Comparison of ENCODE assay signal across 10 mouse cellular contexts in the genomic region with DNA sequence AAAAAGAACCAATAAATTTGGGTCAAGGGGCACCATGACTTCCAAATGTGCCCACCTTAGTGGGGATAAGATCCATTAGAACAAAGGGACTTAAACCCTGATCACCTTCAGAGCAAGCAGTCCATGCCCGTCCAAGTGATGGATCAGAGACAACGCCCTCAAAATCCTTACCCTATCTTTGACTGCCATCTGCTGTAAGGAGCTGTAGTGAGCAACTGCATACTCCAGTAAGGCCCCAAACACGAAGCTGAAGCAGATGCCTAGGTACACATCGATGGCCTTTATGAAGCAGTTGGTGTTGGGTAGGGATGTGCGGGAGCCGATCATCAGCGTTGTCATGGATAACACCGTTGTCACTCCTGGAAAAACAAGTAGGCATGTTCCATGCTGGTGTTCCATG. TPM values are rescaled to one million over a fixed set of nuclear protein-coding genes. Genes with fewer than 3 reads are reported as not detected.
DNase-seq lines count a peak whose midpoint lies in the region; ATAC-seq and TF ChIP-seq lines count a peak whose summit lies in the region.
"Had no signal": no experiment of that assay in that cellular context is flagged by ENCODE, and none has a peak within 500 bp of the region (broad histone marks: within the 10 kb centered on the region; RNA-seq: fewer than 3 reads in every experiment).

No protein-coding gene starts in this region.

- TF ChIP-seq EP300 in heart, postnatal 0 days (IDR thresholded peaks at IDR 0.05; ENCODE audit: low read depth) = no peak
- TF ChIP-seq EP300 in lung, postnatal 0 days (IDR thresholded peaks at IDR 0.05) = no peak

- no peaks in the 10 kb centered on the region for H3K9me3 ChIP-seq in heart, postnatal 0 days (replicated peaks; ENCODE audit: control insufficient read depth, low read length)
- H3K9me3 ChIP-seq in heart, embryonic 10.5 days = no peaks in the 10 kb centered on the region
- no peaks in the 10 kb centered on the region for H3K9me3 ChIP-seq in lung, postnatal 0 days (ENCODE audit: low read length)

- DNase-seq in heart, postnatal 0 days (ENCODE audit: low spot score) = no peak
- no peak for DNase-seq in heart, embryonic 10.5 days (ENCODE audit: low spot score)
- peak; percentile 20 for DNase-seq in lung, postnatal 0 days (ENCODE audit: low spot score)
- no peak for DNase-seq in lung, postnatal 25 days (ENCODE audit: low spot score)
- peak; percentile 69 for DNase-seq in brain, adult 2 months (ENCODE audit: low read depth, low spot score)
- DNase-seq in layer of hippocampus, adult 9-11 months = peak; percentile 7
- DNase-seq in thymus, postnatal 0 days (ENCODE audit: low spot score) = no peak
- DNase-seq in heart, adult 8-10 months (ENCODE audit: low spot score) = no peak

- H3K4me1 ChIP-seq in heart, postnatal 0 days (ENCODE audit: control insufficient read depth, insufficient read depth) = no peaks in the 10 kb centered on the region
- peaks cover 4% of the 10 kb centered on the region; the same call in 1 of the 2 replicates for H3K4me1 ChIP-seq in heart, embryonic 10.5 days
- H3K4me1 ChIP-seq in lung, postnatal 0 days (ENCODE audit: insufficient read depth, low read depth, low read length) = no peaks in the 10 kb centered on the region

- no peak overlapping the region for H3K9ac ChIP-seq in heart, postnatal 0 days (replicated peaks; ENCODE audit: low read depth, low read length)
- no peak overlapping the region for H3K9ac ChIP-seq in lung, postnatal 0 days (replicated peaks; ENCODE audit: low read depth)

- TF ChIP-seq CTCF in heart, postnatal 0 days (IDR thresholded peaks at IDR 0.05; ENCODE audit: low read depth) = peak; percentile 38
- peak; percentile 69 for TF ChIP-seq CTCF in lung, postnatal 0 days (IDR thresholded peaks at IDR 0.05)

- no peaks in the 10 kb centered on the region for H3K27me3 ChIP-seq in heart, postnatal 0 days (ENCODE audit: control insufficient read depth, insufficient read depth, low read length)
- no peaks in the 10 kb centered on the region for H3K27me3 ChIP-seq in heart, embryonic 10.5 days (ENCODE audit: insufficient read depth, poor library complexity, severe bottlenecking)
- no peaks in the 10 kb centered on the region for H3K27me3 ChIP-seq in lung, postnatal 0 days (replicated peaks; ENCODE audit: insufficient read depth, low read length)

- no peaks in the 10 kb centered on the region for H3K36me3 ChIP-seq in heart, postnatal 0 days (replicated peaks; ENCODE audit: control insufficient read depth, insufficient read depth, low read length)
- H3K36me3 ChIP-seq in heart, embryonic 10.5 days = no peaks in the 10 kb centered on the region
- H3K36me3 ChIP-seq in lung, postnatal 0 days (ENCODE audit: insufficient read depth, low read length) = no peaks in the 10 kb centered on the region

- no peak overlapping the region for H3K4me2 ChIP-seq in heart, postnatal 0 days (ENCODE audit: low read depth, low read length)
- no peak overlapping the region for H3K4me2 ChIP-seq in lung, postnatal 0 days (replicated peaks; ENCODE audit: low read depth, low read length)

- no peak for ATAC-seq in heart, postnatal 0 days (ENCODE audit: insufficient read depth, low read depth)
- no peak for ATAC-seq in lung, postnatal 0 days
- ATAC-seq: forebrain, embryonic 16.5 days had no signal

- no peak overlapping the region for H3K27ac ChIP-seq in heart, postnatal 0 days (ENCODE audit: low read depth)
- H3K27ac ChIP-seq in heart, embryonic 10.5 days = no peak overlapping the region
- H3K27ac ChIP-seq in lung, postnatal 0 days (ENCODE audit: low read length) = no peak overlapping the region

- no peak overlapping the region for H3K4me3 ChIP-seq in heart, postnatal 0 days (ENCODE audit: low read depth, low read length)
- H3K4me3 ChIP-seq in heart, embryonic 10.5 days = no peak overlapping the region
- H3K4me3 ChIP-seq in lung, postnatal 0 days (ENCODE audit: low read depth, low read length) = no peak overlapping the region

- WGBS in heart, postnatal 0 days = 72% methylated on average over 8 of the region's 8 CpGs
- 77% methylated on average over 8 of the region's 8 CpGs for WGBS in heart, embryonic 10.5 days
- 75% methylated on average over 8 of the region's 8 CpGs for WGBS in lung, postnatal 0 days

RNA-seq across cellular contexts. Expression of a gene that starts 24.6 kb away (rescaled TPM):
- not detected in 2 replicates for total RNA-seq in heart, postnatal 0 days (2014; rRNA removed; ENCODE audit: low replicate concordance)
- polyA plus RNA-seq in heart, postnatal 0 days (2015; fragmentation: Nextera tagmentation; extraction: Ambion mirVana) = 0.16 TPM in 1 of 2 replicates, not detected in the other
- polyA plus RNA-seq in heart, embryonic 10.5 days (2016; fragmentation: Nextera tagmentation; extraction: Ambion mirVana) = 1.8 and 3.6 TPM in 2 replicates
- 6.0 and 8.3 TPM in 2 replicates for polyA plus RNA-seq in lung, postnatal 0 days (2015; fragmentation: Nextera tagmentation; extraction: Ambion mirVana)
- polyA plus RNA-seq in thymus, postnatal 0 days (2015; fragmentation: Nextera tagmentation; extraction: Ambion mirVana) = 0.40 and 0.48 TPM in 2 replicates
- under 1 TPM in 1 of 4 experiments, not detected in 3; 0.23 TPM for total RNA-seq in heart, adult 8-10 months (2022)
- polyA plus RNA-seq: forebrain, embryonic 16.5 days; intestine, embryonic 14.5 days had no signal

RNA-seq across cellular contexts. Expression of a gene that starts 40.6 kb away (rescaled TPM):
- total RNA-seq in heart, postnatal 0 days (2014; rRNA removed; ENCODE audit: low replicate concordance) = 3.6 and 3.8 TPM in 2 replicates
- polyA plus RNA-seq in heart, postnatal 0 days (2015; fragmentation: Nextera tagmentation; extraction: Ambion mirVana) = 1.4 and 2.1 TPM in 2 replicates
- 7.9 and 8.2 TPM in 2 replicates for polyA plus RNA-seq in heart, embryonic 10.5 days (2016; fragmentation: Nextera tagmentation; extraction: Ambion mirVana)
- polyA plus RNA-seq in lung, postnatal 0 days (2015; fragmentation: Nextera tagmentation; extraction: Ambion mirVana) = 2.2 and 2.5 TPM in 2 replicates
- 1.8 and 2.0 TPM in 2 replicates for polyA plus RNA-seq in thymus, postnatal 0 days (2015; fragmentation: Nextera tagmentation; extraction: Ambion mirVana)
- under 1 TPM; 0.19 to 0.66 (median 0.36) TPM for total RNA-seq in heart, adult 8-10 months (2022)

RNA-seq across cellular contexts. Expression of a gene that starts 45.0 kb away (rescaled TPM):
- not detected in 2 replicates for total RNA-seq in heart, postnatal 0 days (2014; rRNA removed; ENCODE audit: low replicate concordance)
- not detected in 2 replicates for polyA plus RNA-seq in heart, postnatal 0 days (2015; fragmentation: Nextera tagmentation; extraction: Ambion mirVana)
- polyA plus RNA-seq in heart, embryonic 10.5 days (2016; fragmentation: Nextera tagmentation; extraction: Ambion mirVana) = not detected in 2 replicates
- polyA plus RNA-seq in lung, postnatal 0 days (2015; fragmentation: Nextera tagmentation; extraction: Ambion mirVana) = not detected in 2 replicates
- not detected in 2 replicates for polyA plus RNA-seq in thymus, postnatal 0 days (2015; fragmentation: Nextera tagmentation; extraction: Ambion mirVana)
- total RNA-seq in heart, adult 8-10 months (2022) = not detected
- polyA plus RNA-seq: forebrain, embryonic 16.5 days; intestine, embryonic 14.5 days had no signal

Comparison
In these comparisons a context has a peak if more than half of its experiments do, and no peak if none do; other contexts are left out.
1. DNase-seq: peak in lung, postnatal 0 days (single experiment), brain, adult 2 months (single experiment) and layer of hippocampus, adult 9-11 months (single experiment); none in heart, postnatal 0 days (single experiment), heart, embryonic 10.5 days (single experiment), lung, postnatal 25 days (single experiment), thymus, postnatal 0 days (single experiment) and heart, adult 8-10 months (single experiment).